8 mouse cellular contexts compared by ENCODE assay signal in the genomic region with DNA sequence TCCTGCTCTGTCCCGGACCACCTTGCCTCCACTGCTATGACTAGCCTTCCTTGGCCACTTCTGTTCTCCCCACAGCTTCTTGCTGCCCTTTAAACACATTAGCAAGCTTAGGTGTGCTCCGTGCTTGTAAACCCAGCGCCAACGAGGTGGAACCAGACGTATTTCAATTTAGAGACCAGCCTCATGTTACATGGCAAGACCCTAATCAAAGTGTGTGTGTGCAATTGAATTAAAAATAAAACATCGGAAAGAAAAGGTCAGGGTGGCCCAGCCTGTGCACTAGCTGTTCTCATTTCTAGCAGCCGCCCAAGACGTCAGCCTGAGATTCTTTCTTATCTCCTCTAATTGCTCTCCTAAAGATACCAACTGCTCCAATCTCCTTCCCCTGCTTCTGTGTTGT. TPM values are rescaled to one million over a fixed set of nuclear protein-coding genes. Genes with fewer than 3 reads are reported as not detected.
DNase-seq lines count a peak whose midpoint lies in the region; ATAC-seq and TF ChIP-seq lines count a peak whose summit lies in the region.

No protein-coding gene starts in this region.

- peak overlapping the region; percentile 85 for H3K4me2 ChIP-seq in heart, embryonic 14.5 days (ENCODE audit: low read length)
- peak overlapping the region; percentile 72 for H3K4me2 ChIP-seq in hindbrain, embryonic 12.5 days (replicated peaks)
- H3K4me2 ChIP-seq in midbrain, embryonic 11.5 days = peak overlapping the region; percentile 88

- H3K27ac ChIP-seq in heart, embryonic 14.5 days (replicated peaks in 1 of 2; ENCODE audit: control insufficient read depth in 1 of 2, insufficient read depth in 1 of 2, low read depth in 2 of 2, low read length in 2 of 2) = peak overlapping the region; percentile 95 to 99; a peak in 3 of 4 replicates
- peak overlapping the region; percentile 94; the same call in 1 of the 2 replicates for H3K27ac ChIP-seq in hindbrain, embryonic 12.5 days
- H3K27ac ChIP-seq in midbrain, embryonic 11.5 days (ENCODE audit: low read depth, low read length) = no peak overlapping the region

- DNase-seq in heart, postnatal 14 days = no peak
- DNase-seq in Patski (ENCODE audit: low read depth, low spot score) = no peak
- DNase-seq in midbrain, embryonic 11.5 days (ENCODE audit: low spot score, missing footprints) = no peak
- DNase-seq in retina, embryonic 14.5 days (ENCODE audit: low spot score) = no peak
- no peak for DNase-seq in retina, postnatal 1 day

- POLR2A ChIA-PET in Patski (lab: Charles Lee) = interaction anchor here (0.8 to 1.5 kb wide), 3 partner anchors 11 to 62 kb away, joined by 3 to 4 read pairs (median 3); no protein-coding TSS in a partner anchor

- no peaks in the 10 kb centered on the region for H3K9me3 ChIP-seq in heart, embryonic 14.5 days (ENCODE audit: control insufficient read depth, low read length)
- H3K9me3 ChIP-seq in hindbrain, embryonic 12.5 days (replicated peaks) = no peaks in the 10 kb centered on the region
- H3K9me3 ChIP-seq in midbrain, embryonic 11.5 days (ENCODE audit: control insufficient read depth, low read length) = no peaks in the 10 kb centered on the region

- H3K4me3 ChIP-seq in heart, embryonic 14.5 days (ENCODE audit: control insufficient read depth in 1 of 2, insufficient read depth in 1 of 2, low read depth in 1 of 2, low read length in 2 of 2) = peak overlapping the region; percentile 94 to 100
- H3K4me3 ChIP-seq in hindbrain, embryonic 12.5 days = peak overlapping the region; percentile 93
- H3K4me3 ChIP-seq in midbrain, embryonic 11.5 days (ENCODE audit: low read depth, low read length) = peak overlapping the region; percentile 80

- in situ Hi-C loops in Patski (cut with MboI; ENCODE audit: low pct_unique_long_range_greater_than_20kb) = loop anchor here (25.0 kb wide), 1 partner anchor 367 kb away; a partner anchor contains a TSS

- H3K36me3 ChIP-seq in heart, embryonic 14.5 days (ENCODE audit: control insufficient read depth, insufficient read depth, low read length) = peaks cover 21% of the 10 kb centered on the region
- 0 out of 2 replicates have a peak, but pooled peaks cover 3% of the 10 kb centered on the region for H3K36me3 ChIP-seq in hindbrain, embryonic 12.5 days
- no peaks in the 10 kb centered on the region for H3K36me3 ChIP-seq in midbrain, embryonic 11.5 days (ENCODE audit: control insufficient read depth, insufficient read depth, low read length)

- H3K9ac ChIP-seq in heart, embryonic 14.5 days (ENCODE audit: low read length) = peak overlapping the region; percentile 94
- H3K9ac ChIP-seq in hindbrain, embryonic 12.5 days = peak overlapping the region; percentile 95
- H3K9ac ChIP-seq in midbrain, embryonic 11.5 days (ENCODE audit: low read length) = peak overlapping the region; percentile 96

- 29% methylated on average over 8 of the region's 8 CpGs for whole genome bisulfite sequencing in heart, embryonic 14.5 days
- WGBS in hindbrain, embryonic 12.5 days = 50% methylated on average over 8 of the region's 8 CpGs
- WGBS in midbrain, embryonic 11.5 days = 55% methylated on average over 8 of the region's 8 CpGs

- H3K4me1 ChIP-seq in heart, embryonic 14.5 days (ENCODE audit: control insufficient read depth in 2 of 2, insufficient read depth in 2 of 2, low read length in 2 of 2) = peaks cover 9 to 32% of the 10 kb centered on the region in 2 experiments
- peaks cover 60% of the 10 kb centered on the region for H3K4me1 ChIP-seq in hindbrain, embryonic 12.5 days
- H3K4me1 ChIP-seq in midbrain, embryonic 11.5 days (ENCODE audit: control insufficient read depth, insufficient read depth, low read length) = peaks cover 27% of the 10 kb centered on the region

- no peak for ATAC-seq in heart, embryonic 14.5 days (ENCODE audit: insufficient number of reproducible peaks, insufficient read depth, low FRiP score, low read depth)
- peak; percentile 8 for ATAC-seq in Patski
- ATAC-seq in hindbrain, embryonic 12.5 days (ENCODE audit: low FRiP score) = no peak
- no peak for ATAC-seq in midbrain, embryonic 11.5 days (ENCODE audit: low FRiP score)
- no peak for ATAC-seq in granulocyte monocyte progenitor cell, adult 5-6 weeks (replicated peaks; ENCODE audit: poor library complexity, severe bottlenecking)

- no peaks in the 10 kb centered on the region for H3K27me3 ChIP-seq in heart, embryonic 14.5 days (ENCODE audit: control insufficient read depth, insufficient read depth, low read length)
- H3K27me3 ChIP-seq in Patski = no peaks in the 10 kb centered on the region
- H3K27me3 ChIP-seq in hindbrain, embryonic 12.5 days = no peaks in the 10 kb centered on the region
- no peaks in the 10 kb centered on the region for H3K27me3 ChIP-seq in midbrain, embryonic 11.5 days (ENCODE audit: control insufficient read depth, insufficient read depth, low read length)

- CTCF ChIA-PET in Patski (lab: Charles Lee) = interaction anchor here (0.7 to 6.5 kb wide), 10 partner anchors 10 to 1367 kb away, joined by 3 to 74 read pairs (median 4); no protein-coding TSS in a partner anchor

- intact Hi-C loops in heart, postnatal 14 days (cut with DNase I) = loop anchor here (5.0 kb wide), 1 partner anchor 62 kb away; a partner anchor contains a TSS

- no peak for TF ChIP-seq CTCF in Patski (IDR thresholded peaks at IDR 0.05)

RNA-seq across cellular contexts. Expression of a gene that starts 0.8 kb away (rescaled TPM):
- polyA plus RNA-seq in heart, embryonic 14.5 days (2014; fragmentation: Nextera tagmentation; extraction: Ambion mirVana) = 37.5 and 38.1 TPM in 2 replicates
- 10 to 100 TPM; 44.8 to 46.9 TPM for total RNA-seq in heart, postnatal 14 days (2021)
- 45.3 TPM for polyA plus RNA-seq in Patski (2021)
- 69.8 and 70.2 TPM in 2 replicates for polyA plus RNA-seq in hindbrain, embryonic 12.5 days (2016; fragmentation: Nextera tagmentation; extraction: Ambion mirVana)
- 76.2 and 79.7 TPM in 2 replicates for polyA plus RNA-seq in midbrain, embryonic 11.5 days (2014; fragmentation: Nextera tagmentation; extraction: Ambion mirVana)
- total RNA-seq in granulocyte monocyte progenitor cell, adult 5-6 weeks (2014; fragmentation: Nextera tagmentation) = 19.8 and 26.9 TPM in 2 replicates
- 29.8 and 41.5 TPM in 2 replicates for total RNA-seq in granulocyte monocyte progenitor cell, adult 5-6 weeks (2017)

RNA-seq across cellular contexts. Expression of a gene that starts 1.0 kb away (rescaled TPM):
- polyA plus RNA-seq in heart, embryonic 14.5 days (2014; fragmentation: Nextera tagmentation; extraction: Ambion mirVana) = 16.3 and 16.7 TPM in 2 replicates
- total RNA-seq in heart, postnatal 14 days (2021) = 10 to 100 TPM; 21.4 to 23.9 TPM
- polyA plus RNA-seq in Patski (2021) = 18.3 TPM
- polyA plus RNA-seq in hindbrain, embryonic 12.5 days (2016; fragmentation: Nextera tagmentation; extraction: Ambion mirVana) = 16.3 and 16.7 TPM in 2 replicates
- polyA plus RNA-seq in midbrain, embryonic 11.5 days (2014; fragmentation: Nextera tagmentation; extraction: Ambion mirVana) = 16.2 and 16.8 TPM in 2 replicates
- total RNA-seq in granulocyte monocyte progenitor cell, adult 5-6 weeks (2014; fragmentation: Nextera tagmentation) = 22.2 and 24.3 TPM in 2 replicates
- 4.6 and 8.6 TPM in 2 replicates for total RNA-seq in granulocyte monocyte progenitor cell, adult 5-6 weeks (2017)
